Mouse (Mus musculus): ENCODE results near the gene Eif3d. TPM values are rescaled to one million over a fixed set of nuclear protein-coding genes. Genes with fewer than 3 reads are reported as not detected.
A peak's percentile ranks its signal among the peaks of the same experiment; 100 is the strongest.

Gene Eif3d
- polyA plus RNA-seq, 1 experiment = 91.2 TPM

GRCm38 (mm10) chr15:77934326-77934725, 36.3 kb downstream of the Eif3d start:
- no peak for TF ChIP-seq POLR2A (IDR thresholded peaks at IDR 0.05; ENCODE audit: borderline replicate concordance, extremely low read depth, low read depth, low read length)
- no peak for TF ChIP-seq CTCF (IDR thresholded peaks at IDR 0.05; ENCODE audit: insufficient read depth, low read length)
- DNase-seq = no peak
- H3K4me3 ChIP-seq (replicated peaks; ENCODE audit: extremely low read depth, low read depth, low read length) = no peak overlapping the region
- peaks cover 9% of the 10 kb centered on the region; the same call in 1 of the 2 replicates for H3K4me1 ChIP-seq (ENCODE audit: control insufficient read depth, insufficient read depth, low read length)
- 55% methylated on average over 11 of the region's 11 CpGs for WGBS

- TF ChIP-seq CTCF (IDR thresholded peaks at IDR 0.05; ENCODE audit: insufficient read depth, low read length) (peak; percentile 98), POLR2A (IDR thresholded peaks at IDR 0.05; ENCODE audit: borderline replicate concordance, extremely low read depth, low read depth, low read length) (0 out of 2 replicates have a peak, but pooled peaks have one; percentile 11)
- Histone ChIP-seq H3K4me1 (ENCODE audit: control insufficient read depth, insufficient read depth, low read length) (peaks cover 9% of the 10 kb centered on the region; the same call in 1 of the 2 replicates), H3K4me3 (replicated peaks; ENCODE audit: extremely low read depth, low read depth, low read length) (no peak overlapping the region)
- DNase-seq = peak; percentile 100
- WGBS = 2% methylated on average over 14 of the region's 14 CpGs
Observed at GRCm38 (mm10) chr15:77933770-77934169, 36.8 kb downstream of the Eif3d start.

- DNase-seq = no peak
- H3K4me3 ChIP-seq (replicated peaks; ENCODE audit: extremely low read depth, low read depth, low read length) = no peak overlapping the region
- 38% methylated on average over 3 of the region's 3 CpGs for WGBS
- no peak for TF ChIP-seq CTCF (IDR thresholded peaks at IDR 0.05; ENCODE audit: insufficient read depth, low read length)
- TF ChIP-seq POLR2A (IDR thresholded peaks at IDR 0.05; ENCODE audit: borderline replicate concordance, extremely low read depth, low read depth, low read length) = no peak
- peaks cover 9% of the 10 kb centered on the region; the same call in 1 of the 2 replicates for H3K4me1 ChIP-seq (ENCODE audit: control insufficient read depth, insufficient read depth, low read length)
Observed at GRCm38 (mm10) chr15:77933222-77933621, 37.4 kb downstream of the Eif3d start.

GRCm38 (mm10) chr15:77931689-77932016, 39.0 kb downstream of the Eif3d start:
- H3K4me3 ChIP-seq (replicated peaks; ENCODE audit: extremely low read depth, low read depth, low read length) = no peak overlapping the region

GRCm38 (mm10) chr15:77930986-77931688, 39.5 kb downstream of the Eif3d start:
- Histone ChIP-seq H3K4me1 (ENCODE audit: control insufficient read depth, insufficient read depth, low read length) (peaks cover 9% of the 10 kb centered on the region; the same call in 1 of the 2 replicates), H3K4me3 (replicated peaks; ENCODE audit: extremely low read depth, low read depth, low read length) (no peak overlapping the region)
- WGBS = 59% methylated on average over 6 of the region's 6 CpGs
- no peak for TF ChIP-seq CTCF (IDR thresholded peaks at IDR 0.05; ENCODE audit: insufficient read depth, low read length)
- TF ChIP-seq POLR2A (IDR thresholded peaks at IDR 0.05; ENCODE audit: borderline replicate concordance, extremely low read depth, low read depth, low read length) = no peak
- no peak for DNase-seq

More at GRCm38 (mm10) chr15:77931689-77932016, 39.0 kb downstream of the Eif3d start:
- DNase-seq = no peak
- peaks cover 9% of the 10 kb centered on the region; the same call in 1 of the 2 replicates for H3K4me1 ChIP-seq (ENCODE audit: control insufficient read depth, insufficient read depth, low read length)
- TF ChIP-seq POLR2A (IDR thresholded peaks at IDR 0.05; ENCODE audit: borderline replicate concordance, extremely low read depth, low read depth, low read length) (no peak), CTCF (IDR thresholded peaks at IDR 0.05; ENCODE audit: insufficient read depth, low read length) (no peak)
- 53% methylated on average over 6 of the region's 6 CpGs for WGBS

GRCm38 (mm10) chr15:77929804-77930203, 40.8 kb downstream of the Eif3d start:
- WGBS = 54% methylated on average over 8 of the region's 8 CpGs

GRCm38 (mm10) chr15:77928673-77929331, 41.8 kb downstream of the Eif3d start, which contains the start of gene Txn2:
Gene Txn2, minus strand, starts transcription at chr15:77929006.
- TF ChIP-seq POLR2A (IDR thresholded peaks at IDR 0.05; ENCODE audit: borderline replicate concordance, extremely low read depth, low read depth, low read length) (peak; percentile 84), CTCF (IDR thresholded peaks at IDR 0.05; ENCODE audit: insufficient read depth, low read length) (no peak)
- peaks cover 5% of the 10 kb centered on the region; the same call in 1 of the 2 replicates for H3K4me1 ChIP-seq (ENCODE audit: control insufficient read depth, insufficient read depth, low read length)
- peak within 1 kb of the TSS; percentile 80 for H3K4me3 ChIP-seq (replicated peaks; ENCODE audit: extremely low read depth, low read depth, low read length)
- under 1% methylated on average over 34 of the region's 34 CpGs for WGBS
- DNase-seq = peak; percentile 93

More at GRCm38 (mm10) chr15:77929804-77930203, 40.8 kb downstream of the Eif3d start:
- TF ChIP-seq CTCF (IDR thresholded peaks at IDR 0.05; ENCODE audit: insufficient read depth, low read length) (no peak), POLR2A (IDR thresholded peaks at IDR 0.05; ENCODE audit: borderline replicate concordance, extremely low read depth, low read depth, low read length) (no peak)
- DNase-seq = no peak
- no peak overlapping the region for H3K4me3 ChIP-seq (replicated peaks; ENCODE audit: extremely low read depth, low read depth, low read length)
- peaks cover 9% of the 10 kb centered on the region; the same call in 1 of the 2 replicates for H3K4me1 ChIP-seq (ENCODE audit: control insufficient read depth, insufficient read depth, low read length)

- 15% methylated on average over 4 of the region's 4 CpGs for WGBS
Observed at GRCm38 (mm10) chr15:77928091-77928490, 42.5 kb downstream of the Eif3d start.

GRCm38 (mm10) chr15:77926921-77927320, 43.7 kb downstream of the Eif3d start:
- no peak overlapping the region for H3K4me3 ChIP-seq (replicated peaks; ENCODE audit: extremely low read depth, low read depth, low read length)
- no peak for TF ChIP-seq CTCF (IDR thresholded peaks at IDR 0.05; ENCODE audit: insufficient read depth, low read length)
- TF ChIP-seq POLR2A (IDR thresholded peaks at IDR 0.05; ENCODE audit: borderline replicate concordance, extremely low read depth, low read depth, low read length) = no peak
- WGBS = 93% methylated on average over 5 of the region's 5 CpGs
- H3K4me1 ChIP-seq (ENCODE audit: control insufficient read depth, insufficient read depth, low read length) = no peaks in the 10 kb centered on the region; the same call in 1 of the 2 replicates
- DNase-seq = no peak

More at GRCm38 (mm10) chr15:77928091-77928490, 42.5 kb downstream of the Eif3d start:
- Histone ChIP-seq H3K4me1 (ENCODE audit: control insufficient read depth, insufficient read depth, low read length) (no peaks in the 10 kb centered on the region; the same call in 1 of the 2 replicates), H3K4me3 (replicated peaks; ENCODE audit: extremely low read depth, low read depth, low read length) (peak overlapping the region; percentile 80)
- DNase-seq = no peak
- no peak for TF ChIP-seq CTCF (IDR thresholded peaks at IDR 0.05; ENCODE audit: insufficient read depth, low read length)
- TF ChIP-seq POLR2A (IDR thresholded peaks at IDR 0.05; ENCODE audit: borderline replicate concordance, extremely low read depth, low read depth, low read length) = no peak
